Mouse (Mus musculus) brain, embryonic 14.5 days (tissue): Measurements from ENCODE around the gene Fam198b.

Source experiments
- CTCF ChIP-seq: fragments of 200-500 bp; IDR thresholded peaks from 2 replicates; pipeline ENCODE4 v1.5.1; 2012; ENCODE audit warnings: inconsistent platforms, mild to moderate bottlenecking, moderate library complexity, borderline replicate concordance; ENCODE audit not compliant: insufficient read depth, insufficient read length; ENCODE audit errors: extremely low read depth
- POLR2A ChIP-seq: fragments of 200-500 bp; IDR thresholded peaks from 2 replicates; pipeline ENCODE4 v1.6.1; 2012; ENCODE audit warnings: mild to moderate bottlenecking, inconsistent platforms, borderline replicate concordance; ENCODE audit not compliant: poor library complexity, insufficient read depth, insufficient read length, severe bottlenecking; ENCODE audit errors: extremely low read depth

GRCm38 (mm10) chr3:79887966-79888365 is 3.6 kb downstream of the Fam198b start:
- TF ChIP-seq CTCF (no peak), POLR2A (no peak)
